Mouse (Mus musculus): ENCODE measurements around the gene Prss8. TPM values are rescaled to one million over a fixed set of nuclear protein-coding genes. Genes with fewer than 3 reads are reported as not detected.

The Prss8 gene
- polyA plus RNA-seq (2015; fragmentation: Nextera tagmentation; extraction: Ambion mirVana), result 0.20 and 0.35 TPM in 2 replicates

- no peak within 1 kb of the TSS for H3K4me2 ChIP-seq (replicated peaks)
- H3K4me1 ChIP-seq (replicated peaks), result peaks cover 9% of the 10 kb centered on the region
- no peak within 1 kb of the TSS; the same call in 1 of the 2 replicates for H3K4me3 ChIP-seq (replicated peaks)
- H3K36me3 ChIP-seq, result peaks cover 26% of the 10 kb centered on the region
- no peak within 1 kb of the TSS; the same call in 1 of the 2 replicates for H3K9ac ChIP-seq (replicated peaks)
- no peak for ATAC-seq
- H3K27me3 ChIP-seq, result peaks cover 30% of the 10 kb centered on the region
- WGBS, result 9% methylated on average over 6 of the region's 6 CpGs
- H3K9me3 ChIP-seq, result no peaks in the 10 kb centered on the region
- H3K27ac ChIP-seq, result no peak within 1 kb of the TSS
Observed at GRCm38 (mm10) chr7:127929923-127930322, at the start of gene Prss8. Gene Prss8 (minus strand): TSS chr7:127930104.

GRCm38 (mm10) chr7:127978856-127979255 lies 49.0 kb upstream of the Prss8 start:
- Histone ChIP-seq H3K4me3 (replicated peaks) (no peak overlapping the region), H3K4me2 (replicated peaks) (no peak overlapping the region), H3K27me3 (no peaks in the 10 kb centered on the region), H3K36me3 (peaks cover 97% of the 10 kb centered on the region), H3K9ac (replicated peaks) (no peak overlapping the region), H3K9me3 (no peaks in the 10 kb centered on the region), H3K4me1 (replicated peaks) (no peaks in the 10 kb centered on the region), H3K27ac (no peak overlapping the region)
- WGBS, result 99% methylated on average over 2 of the region's 2 CpGs
- no peak for ATAC-seq

GRCm38 (mm10) chr7:127974413-127974930 lies 44.6 kb upstream of the Prss8 start:
- Histone ChIP-seq H3K4me2 (replicated peaks) (no peak overlapping the region), H3K9me3 (no peaks in the 10 kb centered on the region), H3K4me3 (replicated peaks) (no peak overlapping the region), H3K27me3 (no peaks in the 10 kb centered on the region), H3K4me1 (replicated peaks) (peaks cover 11% of the 10 kb centered on the region), H3K36me3 (peaks cover 95% of the 10 kb centered on the region), H3K9ac (replicated peaks) (no peak overlapping the region), H3K27ac (no peak overlapping the region)
- 85% methylated on average over 2 of the region's 2 CpGs for WGBS
- ATAC-seq, result no peak

- under 1% methylated on average over 38 of the region's 42 CpGs for WGBS
- peak overlapping the region; percentile 95 for H3K4me3 ChIP-seq (replicated peaks)
- peaks cover 29% of the 10 kb centered on the region for H3K4me1 ChIP-seq (replicated peaks)
- peak overlapping the region; percentile 93 for H3K9ac ChIP-seq (replicated peaks)
- ATAC-seq, result peak; percentile 53; the same call in 1 of the 2 replicates
- peaks cover 36% of the 10 kb centered on the region for H3K36me3 ChIP-seq
- peak overlapping the region; percentile 97 for H3K27ac ChIP-seq
- H3K27me3 ChIP-seq, result no peaks in the 10 kb centered on the region
- peak overlapping the region; percentile 89 for H3K4me2 ChIP-seq (replicated peaks)
- no peaks in the 10 kb centered on the region for H3K9me3 ChIP-seq
Observed at GRCm38 (mm10) chr7:127967922-127968828, 38.3 kb upstream of the Prss8 start.

- peak; percentile 95 for ATAC-seq
- H3K36me3 ChIP-seq, result peaks cover 27% of the 10 kb centered on the region
- peak within 1 kb of the TSS; percentile 93 for H3K9ac ChIP-seq (replicated peaks)
- H3K27me3 ChIP-seq, result no peaks in the 10 kb centered on the region
- H3K9me3 ChIP-seq, result no peaks in the 10 kb centered on the region
- peak within 1 kb of the TSS; percentile 97 for H3K27ac ChIP-seq
- peaks cover 29% of the 10 kb centered on the region for H3K4me1 ChIP-seq (replicated peaks)
- WGBS, result under 1% methylated on average over 91 of the region's 92 CpGs
- peak within 1 kb of the TSS; percentile 89 for H3K4me2 ChIP-seq (replicated peaks)
- H3K4me3 ChIP-seq (replicated peaks), result peak within 1 kb of the TSS; percentile 95
Observed at GRCm38 (mm10) chr7:127967004-127967921, 37.4 kb upstream of the Prss8 start, which contains the start of gene Fus. Gene Fus (plus strand): TSS chr7:127967457.

GRCm38 (mm10) chr7:127966371-127966918 lies 36.5 kb upstream of the Prss8 start:
- Histone ChIP-seq H3K27me3 (no peaks in the 10 kb centered on the region), H3K9ac (replicated peaks) (peak overlapping the region; percentile 93), H3K27ac (peak overlapping the region; percentile 97), H3K4me1 (replicated peaks) (peaks cover 29% of the 10 kb centered on the region), H3K9me3 (no peaks in the 10 kb centered on the region), H3K36me3 (peaks cover 19% of the 10 kb centered on the region), H3K4me3 (replicated peaks) (peak overlapping the region; percentile 95), H3K4me2 (replicated peaks) (peak overlapping the region; percentile 68)
- peak; percentile 2; the same call in 1 of the 2 replicates for ATAC-seq
- WGBS, result 10% methylated on average over 10 of the region's 10 CpGs

GRCm38 (mm10) chr7:127959364-127959763 lies 29.5 kb upstream of the Prss8 start:
- Histone ChIP-seq H3K27me3 (no peaks in the 10 kb centered on the region), H3K27ac (no peak overlapping the region), H3K4me1 (replicated peaks) (no peaks in the 10 kb centered on the region), H3K4me2 (replicated peaks) (no peak overlapping the region), H3K4me3 (replicated peaks) (no peak overlapping the region), H3K9me3 (no peaks in the 10 kb centered on the region), H3K36me3 (no peaks in the 10 kb centered on the region), H3K9ac (replicated peaks) (no peak overlapping the region)
- no peak for ATAC-seq
- 70% methylated on average over 5 of the region's 5 CpGs for WGBS

GRCm38 (mm10) chr7:127952864-127953581 lies 23.1 kb upstream of the Prss8 start:
- Histone ChIP-seq H3K4me1 (replicated peaks) (no peaks in the 10 kb centered on the region), H3K27me3 (no peaks in the 10 kb centered on the region), H3K9ac (replicated peaks) (no peak overlapping the region), H3K9me3 (no peaks in the 10 kb centered on the region), H3K27ac (no peak overlapping the region), H3K36me3 (no peaks in the 10 kb centered on the region), H3K4me2 (replicated peaks) (no peak overlapping the region), H3K4me3 (replicated peaks) (no peak overlapping the region)
- WGBS, result 49% methylated on average over 13 of the region's 13 CpGs
- no peak for ATAC-seq

GRCm38 (mm10) chr7:127946470-127947023 lies 16.6 kb upstream of the Prss8 start, which contains the start of gene Prss36:
Gene Prss36 (minus strand): TSS chr7:127946725.
- Histone ChIP-seq H3K27ac (no peak within 1 kb of the TSS), H3K36me3 (no peaks in the 10 kb centered on the region), H3K4me2 (replicated peaks) (no peak within 1 kb of the TSS), H3K4me1 (replicated peaks) (no peaks in the 10 kb centered on the region), H3K27me3 (peaks cover 36% of the 10 kb centered on the region), H3K9me3 (no peaks in the 10 kb centered on the region), H3K9ac (replicated peaks) (no peak within 1 kb of the TSS), H3K4me3 (replicated peaks) (no peak within 1 kb of the TSS)
- no peak for ATAC-seq
- WGBS, result 77% methylated on average over 6 of the region's 6 CpGs

GRCm38 (mm10) chr7:127944614-127945013 lies 14.7 kb upstream of the Prss8 start:
- Histone ChIP-seq H3K9me3 (no peaks in the 10 kb centered on the region), H3K4me2 (replicated peaks) (no peak overlapping the region), H3K27ac (no peak overlapping the region), H3K27me3 (peaks cover 36% of the 10 kb centered on the region), H3K4me3 (replicated peaks) (no peak overlapping the region), H3K9ac (replicated peaks) (no peak overlapping the region), H3K4me1 (replicated peaks) (no peaks in the 10 kb centered on the region), H3K36me3 (no peaks in the 10 kb centered on the region)
- 17% methylated on average over 23 of the region's 23 CpGs for WGBS
- ATAC-seq, result no peak
